Mouse (Mus musculus) megakaryocyte, embryonic 14.5 days (primary cell): ENCODE data around the gene Vmn2r48. TPM values are rescaled to one million over a fixed set of nuclear protein-coding genes. Genes with fewer than 3 reads are reported as not detected.
"Not testable (repeated sequence)": the region's sequence is repeated elsewhere in the genome, so short reads cannot be mapped to it uniquely, and the experiment has no call there.

Experiments
- H3K27me3 ChIP-seq: replicated peaks from 2 replicates; pipeline ENCODE3; 2012; ENCODE audit warnings: inconsistent platforms
- H3K36me3 ChIP-seq: replicated peaks from 2 replicates; pipeline ENCODE3; 2012; ENCODE audit warnings: low read length, inconsistent platforms, mixed read lengths
- H3K4me1 ChIP-seq: 2 replicates; pipeline ENCODE4 v1.6.1; 2012; ENCODE audit warnings: inconsistent platforms
- H3K4me3 ChIP-seq: replicated peaks from 2 replicates; pipeline ENCODE3; 2012; ENCODE audit warnings: moderate library complexity, mild to moderate bottlenecking, inconsistent platforms
- H3K9me3 ChIP-seq: 2 replicates; pipeline ENCODE4 v1.6.1; 2012; ENCODE audit warnings: inconsistent platforms
- polyA plus RNA-seq: library from polyadenylated mRNA; stranded (reverse); fragments of >175 nt; gene quantifications from 2 replicates; pipeline ENCODE4 v1.2.3, GENCODE M21; 2012; ENCODE audit warnings: low replicate concordance; ENCODE audit not compliant: insufficient read depth

Gene Vmn2r48
- not detected in 2 replicates for polyA plus RNA-seq

GRCm38 (mm10) chr7:9953485-9953884 is at the start of gene Vmn2r48:
Gene Vmn2r48 (minus strand): TSS chr7:9953585.
- H3K4me1 ChIP-seq, H3K36me3 ChIP-seq, H3K27me3 ChIP-seq, H3K9me3 ChIP-seq, H3K4me3 ChIP-seq: not testable (repeated sequence)

GRCm38 (mm10) chr7:9992157-9992556 is 38.8 kb upstream of the Vmn2r48 start, which contains the start of gene Vmn2r49:
Gene Vmn2r49 (minus strand): TSS chr7:9992257.
- H3K4me1 ChIP-seq, H3K27me3 ChIP-seq, H3K9me3 ChIP-seq, H3K4me3 ChIP-seq, H3K36me3 ChIP-seq: not testable (repeated sequence)

Other genes with a start within 250 kb of the Vmn2r48 start
- gene Vmn2r46, start 183.0 kb downstream of the Vmn2r48 start, polyA plus RNA-seq, result not detected in 2 replicates
- gene Vmn2r47, start 112.3 kb downstream of the Vmn2r48 start, polyA plus RNA-seq, result not detected in 2 replicates
- not detected in 2 replicates for gene Vmn2r49, start 38.7 kb upstream of the Vmn2r48 start, polyA plus RNA-seq
- gene Vmn2r50, start 99.7 kb upstream of the Vmn2r48 start, polyA plus RNA-seq, result not detected in 2 replicates
- not detected in 2 replicates for gene Vmn2r51, start 152.2 kb upstream of the Vmn2r48 start, polyA plus RNA-seq
- not detected in 2 replicates for gene Vmn2r52, start 223.0 kb upstream of the Vmn2r48 start, polyA plus RNA-seq